Mouse (Mus musculus) megakaryocyte, embryonic 14.5 days (primary cell): Measurements from ENCODE around the gene Aes. TPM values are rescaled to one million over a fixed set of nuclear protein-coding genes. Genes with fewer than 3 reads are reported as not detected.
A peak's percentile ranks its signal among the peaks of the same experiment; 100 is the strongest.

Source experiments
- H3K27me3 ChIP-seq: replicated peaks from 2 replicates; pipeline ENCODE3; 2012; ENCODE audit warnings: inconsistent platforms
- H3K36me3 ChIP-seq: replicated peaks from 2 replicates; pipeline ENCODE3; 2012; ENCODE audit warnings: low read length, inconsistent platforms, mixed read lengths
- H3K4me1 ChIP-seq: 2 replicates; pipeline ENCODE4 v1.6.1; 2012; ENCODE audit warnings: inconsistent platforms
- H3K4me3 ChIP-seq: replicated peaks from 2 replicates; pipeline ENCODE3; 2012; ENCODE audit warnings: moderate library complexity, mild to moderate bottlenecking, inconsistent platforms
- H3K9me3 ChIP-seq: 2 replicates; pipeline ENCODE4 v1.6.1; 2012; ENCODE audit warnings: inconsistent platforms
- FLI1 ChIP-seq: IDR thresholded peaks from 2 replicates; pipeline ENCODE4 v1.6.1; 2012; ENCODE audit warnings: low read length, inconsistent platforms, mixed read lengths
- GATA1 ChIP-seq: IDR thresholded peaks from 3 replicates; pipeline ENCODE4 v1.6.1; 2012; ENCODE audit warnings: mixed read lengths, low read length, inconsistent platforms, borderline replicate concordance
- polyA plus RNA-seq: library from polyadenylated mRNA; stranded (reverse); fragments of >175 nt; gene quantifications from 2 replicates; pipeline ENCODE4 v1.2.3, GENCODE M21; 2012; ENCODE audit warnings: low replicate concordance; ENCODE audit not compliant: insufficient read depth

Gene Aes
- 2,412 and 5,687 TPM in 2 replicates for polyA plus RNA-seq

GRCm38 (mm10) chr10:81559163-81559626, at the start of gene Aes:
Gene Aes, plus strand, starts transcription at chr10:81559488.
- peaks cover 49% of the 10 kb centered on the region for H3K4me1 ChIP-seq
- peak within 1 kb of the TSS; percentile 99 for H3K4me3 ChIP-seq
- H3K9me3 ChIP-seq = no peaks in the 10 kb centered on the region
- TF ChIP-seq GATA1 (no peak), FLI1 (no peak)
- H3K27me3 ChIP-seq = no peaks in the 10 kb centered on the region
- H3K36me3 ChIP-seq = peaks cover 32% of the 10 kb centered on the region

DNA sequence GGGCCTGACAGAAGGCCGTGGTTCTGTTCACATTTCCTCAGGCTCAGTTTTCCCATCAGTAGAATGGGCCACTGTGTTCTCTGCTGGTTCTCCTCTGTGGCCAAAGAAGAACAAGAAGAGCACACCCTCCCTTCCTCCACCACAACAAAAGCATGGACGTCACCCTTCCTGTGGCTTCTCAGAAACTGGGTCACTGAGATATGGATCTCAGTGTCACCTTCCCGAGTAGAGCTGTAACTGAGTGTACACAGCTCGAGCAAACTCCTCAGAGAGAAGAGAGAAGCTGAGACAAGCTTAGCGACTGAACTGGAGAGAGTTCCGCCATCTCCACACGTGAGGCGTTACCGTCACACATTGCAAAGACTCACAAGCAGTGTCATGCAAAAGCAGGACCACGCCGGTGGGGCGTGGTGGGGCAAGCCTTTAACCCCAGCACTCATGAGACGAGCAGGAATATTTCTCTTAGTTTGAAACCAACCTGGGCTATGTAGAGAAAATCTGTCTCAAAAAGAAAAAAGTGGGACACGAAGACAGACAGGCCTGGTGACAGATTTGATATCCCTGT, 49.0 kb upstream of the Aes start:
- Histone ChIP-seq H3K4me1 (peaks cover 51% of the 10 kb centered on the region), H3K9me3 (peaks cover 13% of the 10 kb centered on the region), H3K27me3 (no peaks in the 10 kb centered on the region), H3K4me3 (no peak overlapping the region), H3K36me3 (peaks cover 94% of the 10 kb centered on the region)
- no peak for TF ChIP-seq GATA1
- no peak for TF ChIP-seq FLI1

- H3K4me1 ChIP-seq = peaks cover 46% of the 10 kb centered on the region
- peaks cover 81% of the 10 kb centered on the region for H3K36me3 ChIP-seq
- peaks cover 12% of the 10 kb centered on the region for H3K9me3 ChIP-seq
- TF ChIP-seq FLI1 (no peak), GATA1 (no peak)
- no peak overlapping the region for H3K4me3 ChIP-seq
- no peaks in the 10 kb centered on the region for H3K27me3 ChIP-seq
These were observed 45.5 kb upstream of the Aes start for GRCm38 (mm10) chr10:81513798-81514197.

- Histone ChIP-seq H3K4me3 (no peak overlapping the region), H3K27me3 (no peaks in the 10 kb centered on the region), H3K36me3 (peaks cover 56% of the 10 kb centered on the region), H3K4me1 (peaks cover 60% of the 10 kb centered on the region), H3K9me3 (peaks cover 12% of the 10 kb centered on the region)
- TF ChIP-seq FLI1 = no peak
- TF ChIP-seq GATA1 = no peak
These were observed 42.1 kb upstream of the Aes start for GRCm38 (mm10) chr10:81517227-81517626.

GRCm38 (mm10) chr10:81518546-81518945, 40.7 kb upstream of the Aes start:
- no peak for TF ChIP-seq GATA1
- no peak for TF ChIP-seq FLI1

GRCm38 (mm10) chr10:81519227-81519977, 39.9 kb upstream of the Aes start:
- Histone ChIP-seq H3K4me1 (peaks cover 73% of the 10 kb centered on the region), H3K9me3 (peaks cover 3% of the 10 kb centered on the region), H3K36me3 (peaks cover 34% of the 10 kb centered on the region), H3K4me3 (peak overlapping the region; percentile 81), H3K27me3 (no peaks in the 10 kb centered on the region)
- TF ChIP-seq GATA1 (no peak; the same call in 2 of the 3 replicates), FLI1 (peak; percentile 71; the same call in 1 of the 2 replicates)

More at GRCm38 (mm10) chr10:81518546-81518945, 40.7 kb upstream of the Aes start:
- Histone ChIP-seq H3K27me3 (no peaks in the 10 kb centered on the region), H3K9me3 (peaks cover 12% of the 10 kb centered on the region), H3K4me3 (peak overlapping the region; percentile 62), H3K36me3 (peaks cover 43% of the 10 kb centered on the region), H3K4me1 (peaks cover 67% of the 10 kb centered on the region)

DNA sequence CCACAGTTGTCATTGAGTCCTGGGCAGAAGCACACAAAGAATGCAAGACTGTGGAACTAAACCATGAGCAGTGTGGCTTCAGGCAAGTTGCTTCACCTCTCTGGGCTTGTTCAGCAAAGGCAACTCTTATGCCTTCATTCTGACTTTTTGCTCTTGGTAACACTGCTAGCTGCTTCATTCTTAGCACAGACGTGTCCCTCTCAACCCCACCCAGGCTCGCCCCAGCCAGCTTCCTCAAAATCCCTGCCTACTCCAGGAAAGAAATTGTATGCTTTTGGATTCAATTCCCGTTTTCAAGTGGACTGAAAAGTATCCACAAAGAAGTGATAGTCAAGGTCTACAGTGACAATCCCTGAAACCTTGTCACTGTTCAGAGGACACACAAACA, 39.3 kb upstream of the Aes start:
- no peaks in the 10 kb centered on the region for H3K27me3 ChIP-seq
- peaks cover 77% of the 10 kb centered on the region for H3K4me1 ChIP-seq
- no peaks in the 10 kb centered on the region for H3K9me3 ChIP-seq
- TF ChIP-seq FLI1 = no peak
- no peak for TF ChIP-seq GATA1
- H3K36me3 ChIP-seq = peaks cover 29% of the 10 kb centered on the region
- H3K4me3 ChIP-seq = peak overlapping the region; percentile 81

DNA sequence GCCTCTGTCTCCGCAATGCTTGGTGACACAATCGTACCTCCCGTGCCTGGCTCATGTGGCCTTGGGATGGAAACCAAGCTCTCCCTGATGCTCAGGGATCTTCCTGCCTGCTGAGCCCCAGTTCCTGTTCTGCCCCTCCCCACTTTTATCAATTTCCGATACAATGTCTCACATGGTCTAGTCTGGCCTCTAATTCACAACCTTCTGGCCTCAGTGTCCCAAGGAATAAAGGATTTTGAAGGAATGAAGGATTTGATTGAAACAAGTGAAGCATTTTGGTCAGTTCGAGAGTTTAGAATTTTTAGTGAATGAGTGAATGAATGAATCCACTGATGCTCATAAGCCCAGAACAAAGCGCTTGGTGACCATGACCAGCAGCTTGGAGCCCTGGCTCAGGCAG, 36.1 kb upstream of the Aes start:
- no peak for TF ChIP-seq GATA1
- TF ChIP-seq FLI1 = no peak
- Histone ChIP-seq H3K4me3 (peak overlapping the region; percentile 93), H3K4me1 (peaks cover 88% of the 10 kb centered on the region), H3K36me3 (peaks cover 18% of the 10 kb centered on the region), H3K27me3 (no peaks in the 10 kb centered on the region), H3K9me3 (0 out of 2 replicates have a peak, but pooled peaks cover 2% of the 10 kb centered on the region)

GRCm38 (mm10) chr10:81523570-81523969, 35.7 kb upstream of the Aes start:
- Histone ChIP-seq H3K4me1 (peaks cover 84% of the 10 kb centered on the region), H3K4me3 (peak overlapping the region; percentile 93)

DNA sequence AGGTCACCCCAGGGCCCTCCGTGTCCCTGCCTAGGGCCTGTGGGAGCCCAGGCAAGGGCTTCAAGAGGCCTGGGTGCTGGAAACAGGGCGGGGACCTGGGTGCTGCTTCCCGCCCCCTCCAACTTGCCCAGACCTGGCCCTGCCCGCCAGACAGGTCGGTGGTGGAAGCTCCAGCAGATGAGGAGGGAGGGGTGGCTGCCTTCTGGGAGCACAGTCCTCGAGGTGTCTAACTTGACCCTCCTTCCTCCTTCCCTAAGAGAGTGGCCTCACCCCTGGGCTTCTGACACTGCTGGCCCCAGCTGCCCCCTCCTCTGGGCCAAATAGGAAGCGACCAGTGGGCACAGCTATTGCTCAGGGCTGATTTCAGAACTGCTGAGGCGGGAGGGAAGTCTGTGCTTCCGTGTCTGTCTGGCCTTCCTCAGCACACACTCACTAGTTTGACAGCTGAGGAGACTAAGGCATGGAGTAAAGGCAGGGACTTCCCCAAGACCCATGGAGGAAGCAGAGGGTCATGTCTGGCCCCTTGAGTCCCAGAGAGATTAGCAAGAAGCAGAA, 35.2 kb upstream of the Aes start, which contains the start of gene Gna15:
Gene Gna15, minus strand, starts transcription at position 175 of the 555 bp plus-strand sequence.
- Histone ChIP-seq H3K9me3 (0 out of 2 replicates have a peak, but pooled peaks cover 2% of the 10 kb centered on the region), H3K36me3 (peaks cover 25% of the 10 kb centered on the region), H3K27me3 (no peaks in the 10 kb centered on the region), H3K4me3 (peak within 1 kb of the TSS; percentile 93), H3K4me1 (peaks cover 81% of the 10 kb centered on the region)
- TF ChIP-seq GATA1 = no peak
- TF ChIP-seq FLI1 = no peak

More at GRCm38 (mm10) chr10:81523570-81523969, 35.7 kb upstream of the Aes start:
- H3K27me3 ChIP-seq = no peaks in the 10 kb centered on the region
- peaks cover 19% of the 10 kb centered on the region for H3K36me3 ChIP-seq
- TF ChIP-seq FLI1 = no peak
- no peak for TF ChIP-seq GATA1
- 0 out of 2 replicates have a peak, but pooled peaks cover 2% of the 10 kb centered on the region for H3K9me3 ChIP-seq
